Mouse (Mus musculus) midbrain, postnatal 0 days (tissue): Measurements from ENCODE around the gene Csf2rb2. TPM values are rescaled to one million over a fixed set of nuclear protein-coding genes. Genes with fewer than 3 reads are reported as not detected.
"Not testable (repeated sequence)": the region's sequence is repeated elsewhere in the genome, so short reads cannot be mapped to it uniquely, and the experiment has no call there.

Source experiments
- ATAC-seq: fragments of 200-750 bp; cut with Nextera tagmentation; 2 replicates; pipeline ENCODE4 v1.8.0; 2017; ENCODE audit warnings: moderate number of reproducible peaks, mild to moderate bottlenecking, moderate TSS enrichment, moderate library complexity; ENCODE audit not compliant: low FRiP score
- DNase-seq: peaks from one replicate; pipeline ENCODE4 v3.0.0-alpha.2; 2015; ENCODE audit warnings: low spot score
- H3K27ac ChIP-seq: fragments of 300-500 bp; sonication (generic); 2 replicates; pipeline ENCODE4 v1.5.1; 2014; ENCODE audit warnings: low read depth, mild to moderate bottlenecking, low read length, mixed read lengths
- H3K27me3 ChIP-seq: fragments of 300-500 bp; sonication (generic); 2 replicates; pipeline ENCODE4 v1.6.1; 2014; ENCODE audit warnings: low read length, control low read depth, mixed read lengths; ENCODE audit not compliant: insufficient read depth
- H3K36me3 ChIP-seq: fragments of 300-500 bp; sonication (generic); 2 replicates; pipeline ENCODE4 v1.6.1; 2014; ENCODE audit warnings: low read length, control low read depth, mixed read lengths; ENCODE audit not compliant: insufficient read depth
- H3K4me1 ChIP-seq: fragments of 300-500 bp; sonication (generic); 2 replicates; pipeline ENCODE4 v1.6.1; 2014; ENCODE audit warnings: mild to moderate bottlenecking, control low read depth, antibody characterized with exemption, low read length, mixed read lengths; ENCODE audit not compliant: insufficient read depth
- H3K4me2 ChIP-seq: fragments of 300-500 bp; sonication (generic); 2 replicates; pipeline ENCODE4 v1.6.1; 2014; ENCODE audit warnings: low read depth, mild to moderate bottlenecking, low read length, mixed read lengths; ENCODE audit not compliant: poor library complexity, severe bottlenecking
- H3K4me3 ChIP-seq: fragments of 300-500 bp; sonication (generic); 2 replicates; pipeline ENCODE4 v1.5.1; 2014; ENCODE audit warnings: low read depth, mild to moderate bottlenecking, low read length, moderate library complexity
- H3K9ac ChIP-seq: fragments of 300-500 bp; sonication (generic); replicated peaks from 2 replicates; pipeline ENCODE4 v1.6.1; 2014; ENCODE audit warnings: mild to moderate bottlenecking, low read length, moderate library complexity, mixed read lengths; ENCODE audit not compliant: poor library complexity, severe bottlenecking
- H3K9me3 ChIP-seq: fragments of 300-500 bp; sonication (generic); 2 replicates; pipeline ENCODE4 v1.6.1; 2016; ENCODE audit warnings: low read length, control low read depth
- CTCF ChIP-seq: IDR thresholded peaks from 2 replicates; pipeline ENCODE4 v1.5.1; 2016; ENCODE audit warnings: antibody characterized with exemption, mild to moderate bottlenecking
- WGBS: fragments of 180-500 bp; shearing (Covaris S2); extraction: QIAGEN DNeasy Blood & Tissue Kit; methylation state at CpG from one replicate; pipeline ENCODE4 v1.1.7; 2014; 5-methylcytosine and 5-hydroxymethylcytosine counted together
- polyA plus RNA-seq: library from polyadenylated mRNA; unstranded; fragments of >200 nt; fragmentation: Nextera tagmentation; extraction: Ambion mirVana; gene quantifications from 2 replicates; pipeline ENCODE4 v1.2.1, GENCODE M21; 2015
- total RNA-seq: library from RNA; depleted of rRNA; stranded (reverse); fragments of >200 nt; gene quantifications from 2 replicates; pipeline ENCODE4 v1.2.3, GENCODE M21; 2014

Gene Csf2rb2
- total and polyA plus RNA-seq, 2 experiments from 2014 or later, result 0.11 to 0.28 TPM

- Histone ChIP-seq H3K4me1 (no peaks in the 10 kb centered on the region), H3K4me2 (no peak overlapping the region), H3K27me3 (no peaks in the 10 kb centered on the region), H3K9me3 (no peaks in the 10 kb centered on the region), H3K36me3 (no peaks in the 10 kb centered on the region), H3K9ac (no peak overlapping the region), H3K27ac (no peak overlapping the region), H3K4me3 (no peak overlapping the region)
- WGBS, result 94% methylated on average over 6 of the region's 6 CpGs
- DNase-seq (no peak), ATAC-seq (no peak)
- TF ChIP-seq CTCF, result no peak
Measured at GRCm38 (mm10) chr15:78303665-78304233, 1.8 kb downstream of the Csf2rb2 start.

- Histone ChIP-seq H3K27ac (no peak overlapping the region), H3K9me3 (no peaks in the 10 kb centered on the region), H3K4me2 (no peak overlapping the region), H3K27me3 (no peaks in the 10 kb centered on the region), H3K36me3 (no peaks in the 10 kb centered on the region), H3K4me3 (no peak overlapping the region), H3K4me1 (no peaks in the 10 kb centered on the region), H3K9ac (no peak overlapping the region)
- DNase-seq (no peak), ATAC-seq (no peak)
- no peak for TF ChIP-seq CTCF
- 92% methylated on average over 4 of the region's 4 CpGs for WGBS
Measured at GRCm38 (mm10) chr15:78302718-78303117, 2.8 kb downstream of the Csf2rb2 start.

- Histone ChIP-seq H3K27me3 (no peaks in the 10 kb centered on the region), H3K9me3 (no peaks in the 10 kb centered on the region), H3K27ac (no peak overlapping the region), H3K9ac (no peak overlapping the region), H3K4me1 (no peaks in the 10 kb centered on the region), H3K4me2 (no peak overlapping the region), H3K4me3 (no peak overlapping the region), H3K36me3 (no peaks in the 10 kb centered on the region)
- no peak for TF ChIP-seq CTCF
- no peak for DNase-seq
- ATAC-seq, result no peak
Measured at GRCm38 (mm10) chr15:78300773-78301172, 4.7 kb downstream of the Csf2rb2 start.

GRCm38 (mm10) chr15:78299641-78300040 lies 5.9 kb downstream of the Csf2rb2 start:
- no peak overlapping the region for H3K4me3 ChIP-seq
- WGBS, result 69% methylated on average over 3 of the region's 3 CpGs
- H3K27me3 ChIP-seq, result no peaks in the 10 kb centered on the region
- no peak overlapping the region for H3K9ac ChIP-seq
- ATAC-seq (no peak), DNase-seq (no peak)
- H3K9me3 ChIP-seq, result no peaks in the 10 kb centered on the region
- H3K36me3 ChIP-seq, result no peaks in the 10 kb centered on the region
- no peak overlapping the region for H3K4me2 ChIP-seq
- no peak overlapping the region for H3K27ac ChIP-seq
- no peak for TF ChIP-seq CTCF
- H3K4me1 ChIP-seq, result no peaks in the 10 kb centered on the region

GRCm38 (mm10) chr15:78298558-78298957 lies 7.0 kb downstream of the Csf2rb2 start:
- H3K9ac ChIP-seq, result no peak overlapping the region
- DNase-seq, result no peak
- TF ChIP-seq CTCF, result no peak
- no peaks in the 10 kb centered on the region for H3K9me3 ChIP-seq
- H3K27ac ChIP-seq, result no peak overlapping the region
- no peaks in the 10 kb centered on the region for H3K36me3 ChIP-seq
- WGBS, result 93% methylated on average over 1 of the region's 1 CpGs
- H3K4me3 ChIP-seq, result no peak overlapping the region
- no peak overlapping the region for H3K4me2 ChIP-seq
- ATAC-seq, result no peak
- H3K4me1 ChIP-seq, result no peaks in the 10 kb centered on the region
- no peaks in the 10 kb centered on the region for H3K27me3 ChIP-seq

GRCm38 (mm10) chr15:78293716-78294115 lies 11.8 kb downstream of the Csf2rb2 start:
- Histone ChIP-seq H3K4me2 (no peak overlapping the region), H3K9me3 (no peaks in the 10 kb centered on the region), H3K36me3 (no peaks in the 10 kb centered on the region), H3K4me1 (no peaks in the 10 kb centered on the region), H3K9ac (no peak overlapping the region), H3K27me3 (no peaks in the 10 kb centered on the region), H3K4me3 (no peak overlapping the region), H3K27ac (no peak overlapping the region)
- no peak for TF ChIP-seq CTCF
- 77% methylated on average over 4 of the region's 4 CpGs for WGBS
- no peak for ATAC-seq
- DNase-seq, result no peak

GRCm38 (mm10) chr15:78293228-78293627 lies 12.3 kb downstream of the Csf2rb2 start:
- H3K4me2 ChIP-seq, H3K27ac ChIP-seq, DNase-seq, ATAC-seq, H3K27me3 ChIP-seq, H3K9ac ChIP-seq, H3K4me3 ChIP-seq, H3K4me1 ChIP-seq, H3K36me3 ChIP-seq, H3K9me3 ChIP-seq: not testable (repeated sequence)
- WGBS, result 3% methylated on average over 2 of the region's 2 CpGs

GRCm38 (mm10) chr15:78289775-78290174 lies 15.7 kb downstream of the Csf2rb2 start:
- H3K9ac ChIP-seq, H3K4me1 ChIP-seq, H3K9me3 ChIP-seq, H3K4me2 ChIP-seq, H3K27ac ChIP-seq, H3K27me3 ChIP-seq, H3K4me3 ChIP-seq, DNase-seq, H3K36me3 ChIP-seq, ATAC-seq: not testable (repeated sequence)
- WGBS, result 77% methylated on average over 4 of the region's 5 CpGs
